Mouse (Mus musculus): ENCODE data around the gene Tirap.

- TF ChIP-seq TAL1 (IDR thresholded peaks at IDR 0.05; ENCODE audit: low read length): no peak
- no peak for TF ChIP-seq GATA1 (IDR thresholded peaks at IDR 0.05; ENCODE audit: low read length)
Observed at GRCm38 (mm10) chr9:35160662-35161061, 39.4 kb downstream of the Tirap start.
